Mouse (Mus musculus): ENCODE measurements around the gene Fancd2. TPM values are rescaled to one million over a fixed set of nuclear protein-coding genes. Genes with fewer than 3 reads are reported as not detected.

The Fancd2 gene
- polyA plus RNA-seq, 1 experiment from 2014 or later = 10.7 TPM

DNA sequence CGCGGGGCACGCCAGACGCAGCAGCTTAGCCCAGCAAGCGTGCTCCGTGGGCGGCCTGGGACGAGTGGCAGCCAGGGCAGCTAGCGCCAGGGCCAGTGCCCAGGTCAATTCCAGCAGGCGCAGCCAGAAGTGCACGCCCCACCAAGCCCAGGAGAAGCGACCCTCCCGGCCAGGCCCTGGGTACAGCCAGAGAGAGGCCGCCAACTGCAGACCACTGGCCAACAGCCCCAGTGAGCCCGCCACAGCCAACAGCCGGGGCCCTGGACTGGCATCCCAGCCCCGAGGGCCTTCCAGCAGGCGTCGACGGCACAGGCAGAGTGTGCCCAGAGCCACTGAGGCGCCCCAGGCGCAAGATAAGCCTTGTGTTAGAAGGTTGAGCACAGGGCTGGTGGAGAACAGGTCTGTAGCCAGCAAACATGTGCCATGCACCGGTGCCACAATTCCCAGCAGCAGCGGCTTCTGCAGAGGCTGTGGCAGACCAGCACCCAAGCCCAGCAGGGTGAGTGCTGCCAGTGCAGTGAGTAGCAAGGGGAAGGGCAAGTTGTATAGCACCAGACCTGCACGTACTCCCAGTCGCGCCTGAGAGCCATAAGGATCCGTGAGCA lies 36.3 kb upstream of the Fancd2 start:
- ATAC-seq (ENCODE audit: low FRiP score, low TSS enrichment) = 0 out of 2 replicates have a peak, but pooled peaks have one; percentile 7
- Histone ChIP-seq H3K4me2 (replicated peaks; ENCODE audit: low read depth, low read length) (peak overlapping the region; percentile 58), H3K4me1 (ENCODE audit: insufficient read depth, low read length) (peaks cover 5% of the 10 kb centered on the region; the same call in 1 of the 2 replicates), H3K4me3 (ENCODE audit: low read length) (peak overlapping the region; percentile 42), H3K27ac (ENCODE audit: low read length) (no peak overlapping the region), H3K36me3 (ENCODE audit: insufficient read depth, low read length) (peaks cover 16% of the 10 kb centered on the region; the same call in 1 of the 2 replicates), H3K9ac (replicated peaks; ENCODE audit: low read length) (0 out of 2 replicates have a peak overlapping the region, but pooled peaks have one; percentile 53), H3K9me3 (ENCODE audit: low read length) (no peaks in the 10 kb centered on the region), H3K27me3 (ENCODE audit: insufficient read depth, low read length) (peaks cover 13% of the 10 kb centered on the region; the same call in 1 of the 2 replicates)
- 44% methylated on average over 28 of the region's 28 CpGs for WGBS

DNA sequence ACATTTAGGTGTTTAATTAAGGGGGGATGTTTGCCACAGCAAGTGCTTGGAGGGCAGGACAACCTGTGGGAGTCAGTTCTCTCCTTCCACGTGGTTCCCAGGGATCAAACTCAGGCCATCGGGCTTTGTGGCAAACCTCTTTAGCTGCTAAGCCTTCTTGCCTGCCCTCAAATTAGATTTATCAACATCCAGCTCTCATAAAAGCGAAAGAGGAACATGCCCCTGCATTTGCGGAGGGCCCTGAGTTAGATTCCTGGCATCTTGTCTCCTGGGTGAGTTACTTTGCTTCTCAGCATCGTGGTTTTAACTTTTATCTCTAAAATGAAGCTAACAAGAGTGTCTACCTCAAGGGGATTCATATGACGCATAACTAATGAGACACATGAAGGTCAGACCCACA lies 32.1 kb upstream of the Fancd2 start:
- H3K4me1 ChIP-seq (ENCODE audit: insufficient read depth, low read length) = peaks cover 10% of the 10 kb centered on the region
- no peak for ATAC-seq (ENCODE audit: low FRiP score, low TSS enrichment)
- no peaks in the 10 kb centered on the region for H3K9me3 ChIP-seq (ENCODE audit: low read length)
- H3K27ac ChIP-seq (ENCODE audit: low read length) = no peak overlapping the region
- H3K4me2 ChIP-seq (replicated peaks; ENCODE audit: low read depth, low read length) = no peak overlapping the region
- no peak overlapping the region for H3K4me3 ChIP-seq (ENCODE audit: low read length)
- peaks cover 34% of the 10 kb centered on the region for H3K27me3 ChIP-seq (ENCODE audit: insufficient read depth, low read length)
- WGBS = 69% methylated on average over 6 of the region's 6 CpGs
- H3K36me3 ChIP-seq (ENCODE audit: insufficient read depth, low read length) = no peaks in the 10 kb centered on the region
- no peak overlapping the region for H3K9ac ChIP-seq (replicated peaks; ENCODE audit: low read length)

DNA sequence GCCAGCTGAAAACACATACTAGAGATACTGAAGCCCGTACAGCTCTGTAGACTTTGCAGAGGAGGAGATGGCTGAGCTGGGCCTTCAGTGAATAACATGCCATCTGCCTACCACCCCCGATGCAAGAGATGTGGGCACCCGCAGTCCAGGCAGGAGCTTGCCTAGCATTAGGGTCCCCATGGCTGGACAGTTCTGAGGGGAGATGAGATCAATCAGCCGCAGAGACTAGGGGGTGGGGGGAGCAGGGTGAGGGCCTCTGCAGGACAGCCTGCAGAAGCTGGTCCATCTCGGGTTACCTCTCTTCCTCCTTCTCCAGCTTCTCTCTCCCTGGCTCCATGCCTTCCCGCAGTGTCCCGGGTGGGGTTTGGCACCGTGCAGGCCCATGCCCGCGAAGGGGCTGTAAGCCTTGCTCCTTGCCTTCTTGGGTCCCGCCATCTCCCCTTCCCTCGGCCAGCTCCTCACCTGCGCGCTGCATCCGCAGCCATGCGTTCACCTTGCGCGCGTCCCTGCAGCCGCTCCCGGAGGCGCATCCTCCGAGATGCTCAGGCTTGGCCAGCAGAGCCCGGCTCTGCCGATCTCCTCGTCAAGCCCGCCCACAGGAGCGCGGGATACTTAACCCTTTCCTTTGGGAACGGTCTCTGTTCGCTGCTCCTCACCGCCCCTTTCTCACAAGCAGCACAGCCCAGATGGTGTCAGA lies 29.9 kb upstream of the Fancd2 start, which contains the start of gene Prrt3:
Gene Prrt3, minus strand, starts transcription at position 544 of the 697 bp plus-strand sequence.
- WGBS = 2% methylated on average over 32 of the region's 32 CpGs
- peak; percentile 74 for ATAC-seq (ENCODE audit: low FRiP score, low TSS enrichment)
- Histone ChIP-seq H3K27me3 (ENCODE audit: insufficient read depth, low read length) (peaks cover 20% of the 10 kb centered on the region), H3K9ac (replicated peaks; ENCODE audit: low read length) (peak within 1 kb of the TSS; percentile 62), H3K36me3 (ENCODE audit: insufficient read depth, low read length) (no peaks in the 10 kb centered on the region), H3K4me1 (ENCODE audit: insufficient read depth, low read length) (peaks cover 5% of the 10 kb centered on the region), H3K4me2 (replicated peaks; ENCODE audit: low read depth, low read length) (peak within 1 kb of the TSS; percentile 59), H3K9me3 (ENCODE audit: low read length) (no peaks in the 10 kb centered on the region), H3K27ac (ENCODE audit: low read length) (no peak within 1 kb of the TSS), H3K4me3 (ENCODE audit: low read length) (peak within 1 kb of the TSS; percentile 45)

- no peaks in the 10 kb centered on the region for H3K36me3 ChIP-seq (ENCODE audit: insufficient read depth, low read length)
- H3K9me3 ChIP-seq (ENCODE audit: low read length) = no peaks in the 10 kb centered on the region
- WGBS = 91% methylated on average over 2 of the region's 2 CpGs
- H3K4me3 ChIP-seq (ENCODE audit: low read length) = no peak overlapping the region
- H3K27me3 ChIP-seq (ENCODE audit: insufficient read depth, low read length) = peaks cover 20% of the 10 kb centered on the region
- no peak overlapping the region for H3K27ac ChIP-seq (ENCODE audit: low read length)
- H3K4me2 ChIP-seq (replicated peaks; ENCODE audit: low read depth, low read length) = no peak overlapping the region
- no peak for ATAC-seq (ENCODE audit: low FRiP score, low TSS enrichment)
- H3K9ac ChIP-seq (replicated peaks; ENCODE audit: low read length) = no peak overlapping the region
- H3K4me1 ChIP-seq (ENCODE audit: insufficient read depth, low read length) = peaks cover 5% of the 10 kb centered on the region
Measured at GRCm38 (mm10) chr6:113502801-113503200, 28.7 kb upstream of the Fancd2 start.

DNA sequence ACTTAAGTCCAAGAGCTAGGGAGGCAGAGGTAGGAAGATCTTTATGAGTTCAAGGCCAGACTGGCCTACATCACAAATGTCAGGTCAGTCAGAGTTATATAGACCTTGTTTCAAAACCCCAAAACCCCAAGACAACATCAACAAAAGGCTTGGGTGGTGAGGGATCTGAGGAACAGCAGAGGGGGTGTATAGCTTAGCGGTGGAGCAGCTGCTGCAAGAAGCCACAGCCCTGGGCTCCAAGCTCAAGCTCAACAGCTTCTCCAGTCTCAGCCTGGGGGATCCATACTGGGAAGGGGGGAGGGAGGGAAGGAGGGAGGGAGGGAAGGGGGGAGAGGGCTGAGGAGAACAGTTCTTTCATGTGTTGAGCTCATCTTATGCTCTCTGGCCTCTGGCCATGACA lies 25.8 kb upstream of the Fancd2 start:
- Histone ChIP-seq H3K9me3 (ENCODE audit: low read length) (no peaks in the 10 kb centered on the region), H3K36me3 (ENCODE audit: insufficient read depth, low read length) (no peaks in the 10 kb centered on the region), H3K4me3 (ENCODE audit: low read length) (no peak overlapping the region), H3K4me1 (ENCODE audit: insufficient read depth, low read length) (peaks cover 8% of the 10 kb centered on the region), H3K9ac (replicated peaks; ENCODE audit: low read length) (no peak overlapping the region), H3K4me2 (replicated peaks; ENCODE audit: low read depth, low read length) (no peak overlapping the region), H3K27ac (ENCODE audit: low read length) (no peak overlapping the region), H3K27me3 (ENCODE audit: insufficient read depth, low read length) (peaks cover 19% of the 10 kb centered on the region)
- ATAC-seq (ENCODE audit: low FRiP score, low TSS enrichment) = no peak
- 83% methylated on average over 1 of the region's 1 CpGs for WGBS

GRCm38 (mm10) chr6:113507130-113507529 lies 24.4 kb upstream of the Fancd2 start:
- H3K4me2 ChIP-seq (replicated peaks; ENCODE audit: low read depth, low read length) = no peak overlapping the region

DNA sequence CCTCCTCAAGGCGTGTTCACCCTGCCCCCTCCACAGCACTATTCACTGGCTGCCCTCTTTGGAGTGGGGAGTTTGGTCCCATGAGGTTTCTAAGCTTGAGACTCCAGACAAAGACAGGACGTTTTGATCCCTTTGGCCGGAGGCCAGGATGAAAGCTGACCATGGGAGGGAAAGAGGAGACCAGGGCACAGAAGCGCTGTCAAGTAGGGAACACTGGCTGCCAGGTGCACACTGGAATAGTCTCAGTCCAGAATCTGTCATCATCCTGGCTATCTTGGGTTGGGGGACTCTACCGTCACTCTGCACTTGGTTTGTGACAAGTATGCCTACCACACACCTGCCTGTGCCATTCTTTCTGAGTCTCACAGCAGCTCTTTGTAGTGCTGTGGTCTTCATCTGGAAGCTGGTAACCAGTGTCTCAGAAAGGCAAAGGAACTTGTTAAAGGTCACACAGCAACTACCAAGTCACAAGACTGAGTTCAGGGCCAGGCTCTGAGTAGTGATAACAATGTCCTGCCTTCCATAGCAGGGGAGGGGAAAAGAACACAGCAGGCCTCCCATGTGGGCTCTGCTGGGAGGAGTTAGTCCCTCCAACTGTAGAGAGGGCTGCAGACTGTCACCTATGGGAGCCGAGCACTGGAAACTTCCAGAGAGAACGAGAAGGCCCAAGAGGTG lies 23.1 kb upstream of the Fancd2 start:
- no peak overlapping the region for H3K4me3 ChIP-seq (ENCODE audit: low read length)
- H3K4me2 ChIP-seq (replicated peaks; ENCODE audit: low read depth, low read length) = no peak overlapping the region
- H3K27me3 ChIP-seq (ENCODE audit: insufficient read depth, low read length) = no peaks in the 10 kb centered on the region
- no peak overlapping the region for H3K27ac ChIP-seq (ENCODE audit: low read length)
- 58% methylated on average over 7 of the region's 7 CpGs for WGBS
- no peak overlapping the region for H3K9ac ChIP-seq (replicated peaks; ENCODE audit: low read length)
- 0 out of 2 replicates have a peak, but pooled peaks have one; percentile 6 for ATAC-seq (ENCODE audit: low FRiP score, low TSS enrichment)
- H3K4me1 ChIP-seq (ENCODE audit: insufficient read depth, low read length) = 0 out of 2 replicates have a peak, but pooled peaks cover 4% of the 10 kb centered on the region
- H3K36me3 ChIP-seq (ENCODE audit: insufficient read depth, low read length) = peaks cover 2% of the 10 kb centered on the region; the same call in 1 of the 2 replicates
- no peaks in the 10 kb centered on the region for H3K9me3 ChIP-seq (ENCODE audit: low read length)

More at GRCm38 (mm10) chr6:113507130-113507529, 24.4 kb upstream of the Fancd2 start:
- Histone ChIP-seq H3K27me3 (ENCODE audit: insufficient read depth, low read length) (peaks cover 6% of the 10 kb centered on the region), H3K9me3 (ENCODE audit: low read length) (no peaks in the 10 kb centered on the region), H3K9ac (replicated peaks; ENCODE audit: low read length) (no peak overlapping the region), H3K36me3 (ENCODE audit: insufficient read depth, low read length) (no peaks in the 10 kb centered on the region), H3K27ac (ENCODE audit: low read length) (no peak overlapping the region), H3K4me1 (ENCODE audit: insufficient read depth, low read length) (0 out of 2 replicates have a peak, but pooled peaks cover 4% of the 10 kb centered on the region), H3K4me3 (ENCODE audit: low read length) (no peak overlapping the region)
- no peak for ATAC-seq (ENCODE audit: low FRiP score, low TSS enrichment)

DNA sequence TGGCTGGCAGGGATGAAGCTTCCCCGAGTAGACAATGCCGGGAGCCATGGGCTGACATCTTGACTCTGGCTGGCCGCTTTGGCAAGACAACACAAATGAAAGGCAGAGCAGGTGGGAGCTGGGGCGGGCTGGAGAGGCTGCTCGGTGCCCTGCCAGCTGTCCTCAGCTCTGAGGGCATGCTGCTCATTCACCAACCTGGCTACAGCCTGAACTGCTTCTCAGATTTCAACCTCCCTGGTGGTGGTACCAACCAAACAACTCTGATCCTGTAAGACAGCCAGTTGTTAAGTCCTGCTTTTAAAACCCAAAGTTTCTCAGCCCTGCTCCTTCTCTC lies 22.6 kb upstream of the Fancd2 start:
- H3K9me3 ChIP-seq (ENCODE audit: low read length) = no peaks in the 10 kb centered on the region
- H3K27ac ChIP-seq (ENCODE audit: low read length) = no peak overlapping the region
- H3K4me1 ChIP-seq (ENCODE audit: insufficient read depth, low read length) = 0 out of 2 replicates have a peak, but pooled peaks cover 4% of the 10 kb centered on the region
- no peak overlapping the region for H3K9ac ChIP-seq (replicated peaks; ENCODE audit: low read length)
- no peak overlapping the region for H3K4me3 ChIP-seq (ENCODE audit: low read length)
- no peaks in the 10 kb centered on the region for H3K27me3 ChIP-seq (ENCODE audit: insufficient read depth, low read length)
- no peak overlapping the region for H3K4me2 ChIP-seq (replicated peaks; ENCODE audit: low read depth, low read length)
- WGBS = 39% methylated on average over 5 of the region's 5 CpGs
- ATAC-seq (ENCODE audit: low FRiP score, low TSS enrichment) = 0 out of 2 replicates have a peak, but pooled peaks have one; percentile 15
- H3K36me3 ChIP-seq (ENCODE audit: insufficient read depth, low read length) = peaks cover 7% of the 10 kb centered on the region

DNA sequence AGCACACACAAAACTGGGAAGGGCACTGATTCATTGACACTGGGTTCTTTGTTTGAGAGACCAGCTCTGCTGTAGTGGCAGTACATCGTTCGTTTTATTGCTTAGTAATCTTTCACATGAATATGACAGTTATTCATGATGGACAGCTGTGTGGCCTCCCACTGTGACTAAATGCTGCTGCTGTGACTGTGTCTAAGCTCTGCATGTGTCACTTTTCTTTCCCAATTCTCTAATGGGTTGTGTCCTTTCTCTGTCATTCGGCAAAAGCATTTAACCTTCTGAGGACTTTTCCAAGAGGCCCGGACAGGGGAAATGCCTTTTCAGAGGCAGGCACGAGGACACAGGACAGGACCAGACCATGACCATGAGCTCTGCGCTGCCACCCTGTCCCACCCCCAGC lies 17.5 kb upstream of the Fancd2 start:
- WGBS = 94% methylated on average over 6 of the region's 6 CpGs
- H3K27me3 ChIP-seq (ENCODE audit: insufficient read depth, low read length) = no peaks in the 10 kb centered on the region

More for the DNA sequence above, 17.5 kb upstream of the Fancd2 start:
- H3K9me3 ChIP-seq (ENCODE audit: low read length) = no peaks in the 10 kb centered on the region
- H3K4me3 ChIP-seq (ENCODE audit: low read length) = no peak overlapping the region
- H3K27ac ChIP-seq (ENCODE audit: low read length) = no peak overlapping the region
- H3K36me3 ChIP-seq (ENCODE audit: insufficient read depth, low read length) = peaks cover 55% of the 10 kb centered on the region
- H3K4me1 ChIP-seq (ENCODE audit: insufficient read depth, low read length) = no peaks in the 10 kb centered on the region
- no peak overlapping the region for H3K9ac ChIP-seq (replicated peaks; ENCODE audit: low read length)
- no peak overlapping the region for H3K4me2 ChIP-seq (replicated peaks; ENCODE audit: low read depth, low read length)
- no peak for ATAC-seq (ENCODE audit: low FRiP score, low TSS enrichment)
